Mouse (Mus musculus) yolk sac, embryonic 10.5 days (tissue): Measurements from ENCODE around the gene 4932438H23Rik.
"Not testable (repeated sequence)": the region's sequence is repeated elsewhere in the genome, so short reads cannot be mapped to it uniquely, and the experiment has no call there.

ENCODE experiments used
- DNase-seq: peaks from one replicate; pipeline ENCODE4 v3.0.0-alpha.2; 2017; ENCODE audit warnings: low spot score

The 4932438H23Rik gene

GRCm38 (mm10) chr16:91099444-91100065 is 4.6 kb upstream of the 4932438H23Rik start:
- DNase-seq = no peak

DNA sequence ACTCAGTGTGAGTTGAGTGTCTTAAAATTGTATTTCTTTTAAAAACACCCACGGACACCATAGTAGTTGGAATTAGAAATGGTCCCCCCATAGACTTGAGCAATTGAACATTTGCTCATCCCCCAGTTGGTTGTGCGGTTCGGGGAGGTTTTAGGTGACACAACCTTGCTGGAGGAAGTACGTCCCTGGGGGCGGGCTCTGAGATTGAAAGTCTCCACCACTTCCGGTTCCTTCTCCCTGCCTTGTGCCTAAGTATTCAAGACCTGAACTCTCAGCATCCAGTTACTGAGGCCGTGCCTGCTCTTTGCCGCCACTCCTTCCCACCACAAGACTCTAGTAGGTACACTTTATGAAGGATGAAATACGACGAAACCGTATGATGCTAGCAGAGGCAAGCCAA is 2.9 kb upstream of the 4932438H23Rik start:
- DNase-seq = no peak

DNA sequence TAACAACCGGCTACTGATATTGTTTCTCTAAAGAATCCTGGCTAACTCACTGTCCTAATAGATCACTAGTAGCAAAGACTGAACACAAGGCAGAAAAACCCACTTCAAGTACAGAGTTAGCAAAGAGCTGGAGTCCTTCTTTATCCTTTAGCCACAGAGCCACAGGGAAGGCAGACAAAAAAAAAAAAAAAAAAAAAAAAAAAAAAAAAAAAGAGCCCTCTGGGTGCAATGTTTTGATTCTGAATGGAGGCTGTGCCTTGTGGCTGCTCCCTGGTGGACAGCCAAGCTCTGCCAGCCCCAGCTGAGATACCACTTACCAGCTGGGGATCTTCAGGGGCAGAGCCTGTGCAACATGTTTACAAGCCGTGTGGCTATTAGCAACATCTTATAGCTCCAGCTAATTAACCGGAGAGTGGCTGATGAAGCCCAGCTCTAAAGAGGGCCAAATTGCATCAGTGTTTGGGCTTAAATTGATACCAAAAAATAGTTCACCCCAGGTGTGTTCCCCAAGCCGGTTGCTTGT is 2.1 kb upstream of the 4932438H23Rik start:
- DNase-seq = no peak

DNA sequence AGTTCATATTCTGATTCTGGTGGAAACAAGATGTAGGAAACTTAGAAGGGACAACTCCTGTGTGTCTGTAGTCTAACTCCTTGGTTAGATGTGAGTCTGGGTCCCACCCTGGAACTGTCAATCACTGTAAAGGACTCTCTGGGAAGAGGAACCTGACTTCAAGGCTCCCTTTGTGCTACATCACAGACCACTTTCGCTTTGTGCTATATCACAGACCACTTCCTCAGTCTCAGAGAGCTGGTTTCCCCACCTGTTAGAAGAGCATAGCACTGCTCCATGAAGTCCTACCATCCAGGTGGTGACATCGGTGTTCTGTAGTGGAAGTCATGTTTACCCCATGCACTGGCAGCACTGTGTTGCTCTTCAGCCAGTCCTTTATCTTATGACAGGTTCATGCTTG is 1.1 kb upstream of the 4932438H23Rik start:
- no peak for DNase-seq

- DNase-seq = peak; percentile 44
Measured at GRCm38 (mm10) chr16:91086642-91087306, 8.1 kb downstream of the 4932438H23Rik start.

DNA sequence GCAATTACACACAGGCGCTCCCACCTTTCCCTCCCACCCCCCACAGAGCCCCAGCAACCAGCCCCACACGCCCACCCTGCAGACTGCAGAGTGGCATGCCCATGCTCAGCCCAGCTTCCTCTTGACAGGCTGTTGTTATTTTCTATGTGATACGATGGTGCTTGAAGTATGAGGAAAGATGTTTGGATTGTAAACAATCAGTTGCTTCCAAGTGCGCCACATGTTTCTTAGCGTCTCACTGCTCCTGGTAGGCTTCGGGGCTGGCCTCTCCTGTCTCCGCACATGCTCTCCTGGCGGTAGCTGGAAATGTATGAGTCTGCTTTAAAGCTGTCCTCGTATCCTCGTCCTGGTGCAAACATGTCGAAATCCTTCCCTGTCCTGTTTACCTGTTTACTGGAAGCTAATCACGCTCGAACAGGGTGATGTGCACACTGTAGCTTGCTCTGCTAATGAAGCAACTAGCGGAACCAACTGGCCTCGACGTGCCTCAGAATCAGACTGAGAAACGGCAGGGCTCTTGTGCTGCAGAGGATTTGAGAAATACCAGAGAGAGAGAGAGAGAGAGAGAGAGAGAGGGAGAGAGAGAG is 9.6 kb downstream of the 4932438H23Rik start:
- no peak for DNase-seq

DNA sequence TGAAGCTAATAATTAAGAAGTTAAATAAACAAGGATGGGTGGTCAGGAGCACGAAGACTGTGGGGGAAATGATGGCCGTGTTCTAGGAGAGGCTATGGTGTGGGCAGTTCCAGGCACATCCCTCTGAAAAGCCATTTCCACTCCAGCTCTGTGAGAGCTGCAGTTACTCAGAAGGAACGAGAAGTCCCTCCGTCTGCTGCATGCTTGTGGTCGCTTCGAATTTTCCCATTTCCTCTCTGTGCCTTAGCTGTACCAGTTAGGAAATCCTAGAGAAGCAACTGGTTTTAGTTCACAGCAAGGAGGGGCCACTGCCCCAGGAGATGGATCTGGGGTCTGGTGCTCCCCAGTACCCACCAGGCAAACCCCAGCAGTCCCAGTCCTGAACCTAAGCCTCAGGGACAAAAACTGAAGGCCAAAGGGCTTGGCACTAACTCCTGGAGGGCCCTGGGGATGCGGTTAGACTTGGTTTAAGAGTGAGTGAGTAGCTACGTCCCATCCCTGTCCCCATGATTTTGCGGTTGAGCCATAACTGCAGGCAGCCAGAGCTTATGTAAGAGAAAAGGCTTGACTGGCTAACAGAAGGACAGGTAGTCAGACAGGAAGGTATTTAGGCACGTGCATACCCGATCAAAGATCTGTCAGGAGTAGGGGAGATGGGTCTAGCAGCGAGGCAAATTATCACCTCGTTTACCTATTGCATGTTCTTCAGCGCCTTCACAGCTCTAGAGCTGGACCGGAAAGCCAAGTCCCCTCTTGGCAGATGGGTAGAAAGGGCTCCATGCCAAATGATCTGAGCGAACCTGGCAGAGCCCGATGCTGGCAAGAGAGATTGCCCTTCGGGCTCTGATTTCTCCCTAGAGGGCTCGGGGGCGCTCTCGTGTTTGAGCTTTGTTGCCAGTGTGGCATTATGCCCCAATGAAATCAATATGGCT is 10.3 kb downstream of the 4932438H23Rik start:
- no peak for DNase-seq

- DNase-seq = no peak
Measured at GRCm38 (mm10) chr16:91083002-91083646, 11.8 kb downstream of the 4932438H23Rik start.

DNA sequence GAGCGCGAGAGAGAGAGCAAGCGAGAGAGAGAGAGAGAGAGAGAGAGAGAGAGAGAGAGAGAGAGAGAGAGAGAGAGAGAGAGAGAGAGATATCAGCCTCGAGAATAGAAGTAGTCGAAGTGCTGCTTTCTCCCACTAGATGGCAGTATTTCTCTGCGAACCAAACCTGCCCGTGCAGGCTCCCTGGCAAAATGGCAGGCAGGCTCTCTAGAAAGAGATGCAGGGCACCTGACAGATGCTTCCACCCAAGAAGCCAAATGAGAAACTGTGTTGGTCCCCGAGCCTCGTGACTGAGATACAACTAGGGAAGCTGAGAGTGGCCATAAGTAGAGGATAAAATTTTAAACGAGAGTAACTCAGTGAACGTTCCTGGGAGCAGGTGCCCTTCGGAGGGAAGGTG is 13.4 kb downstream of the 4932438H23Rik start:
- DNase-seq = peak; percentile 40

GRCm38 (mm10) chr16:91076180-91076579 is 18.7 kb downstream of the 4932438H23Rik start:
- no peak for DNase-seq

- not testable (repeated sequence) for DNase-seq
Measured at GRCm38 (mm10) chr16:91075423-91075822, 19.5 kb downstream of the 4932438H23Rik start.

- DNase-seq = peak; percentile 77
Measured at GRCm38 (mm10) chr16:91073163-91073892, 21.6 kb downstream of the 4932438H23Rik start.

- no peak for DNase-seq
Measured at GRCm38 (mm10) chr16:91072256-91072655, 22.7 kb downstream of the 4932438H23Rik start.

DNA sequence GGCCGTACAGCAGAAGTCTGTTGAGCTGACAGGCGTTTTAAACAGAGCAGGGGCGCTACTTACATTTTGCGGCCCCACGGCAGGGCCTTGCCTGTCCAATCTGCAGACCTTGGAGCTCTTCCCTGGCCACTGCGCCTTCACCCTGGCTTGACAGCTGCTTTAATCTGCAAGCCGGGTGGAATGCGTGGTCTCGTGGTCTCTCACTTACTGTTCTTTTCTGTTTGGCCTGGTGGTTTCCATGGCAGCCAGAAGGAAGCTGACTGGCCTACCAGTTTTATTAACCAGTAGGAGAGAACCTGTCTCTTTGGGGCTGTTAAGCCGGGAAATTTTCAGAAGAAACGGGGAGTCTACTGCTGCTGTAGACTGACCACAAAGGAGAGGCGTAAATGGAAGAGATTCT is 26.0 kb downstream of the 4932438H23Rik start:
- DNase-seq = no peak

DNA sequence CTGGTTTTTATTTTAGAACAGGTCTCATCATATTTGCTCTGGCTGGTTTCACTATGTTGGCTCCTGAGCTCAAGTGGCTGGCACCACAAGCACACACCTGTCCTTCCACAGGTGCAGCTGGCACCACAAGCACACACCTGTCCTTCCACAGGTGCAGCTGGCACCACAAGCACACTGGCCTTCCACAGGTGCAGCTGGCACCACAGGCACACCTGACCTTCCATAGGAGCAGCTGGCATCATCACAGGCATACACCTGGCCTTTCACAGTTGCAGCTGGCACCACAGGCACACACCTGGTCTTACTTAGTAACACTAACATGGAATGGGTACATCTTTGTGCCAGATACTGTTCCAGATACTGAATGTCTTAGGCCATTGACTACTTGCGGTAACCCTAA is 27.8 kb downstream of the 4932438H23Rik start:
- no peak for DNase-seq

GRCm38 (mm10) chr16:91064583-91065365 is 30.1 kb downstream of the 4932438H23Rik start:
- no peak for DNase-seq

DNA sequence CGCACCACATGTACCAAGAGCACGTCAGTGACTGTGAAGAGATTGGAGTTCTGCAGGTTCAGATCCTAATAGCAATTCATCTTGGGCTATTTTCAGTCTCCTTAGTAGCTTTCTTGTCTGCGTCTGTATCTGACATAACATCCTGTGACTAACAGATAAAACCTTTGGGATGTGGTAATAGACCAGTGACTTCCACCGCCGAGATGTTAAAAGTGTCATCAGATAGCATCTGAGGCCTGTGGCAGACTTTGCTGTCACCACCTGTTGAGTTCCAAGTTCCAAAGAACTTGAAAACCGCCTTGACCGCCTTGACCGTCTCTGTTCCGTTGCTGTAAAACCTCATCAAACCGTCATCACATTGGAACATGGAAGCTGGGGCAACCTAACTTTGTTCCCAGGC is 31.1 kb downstream of the 4932438H23Rik start:
- no peak for DNase-seq

DNA sequence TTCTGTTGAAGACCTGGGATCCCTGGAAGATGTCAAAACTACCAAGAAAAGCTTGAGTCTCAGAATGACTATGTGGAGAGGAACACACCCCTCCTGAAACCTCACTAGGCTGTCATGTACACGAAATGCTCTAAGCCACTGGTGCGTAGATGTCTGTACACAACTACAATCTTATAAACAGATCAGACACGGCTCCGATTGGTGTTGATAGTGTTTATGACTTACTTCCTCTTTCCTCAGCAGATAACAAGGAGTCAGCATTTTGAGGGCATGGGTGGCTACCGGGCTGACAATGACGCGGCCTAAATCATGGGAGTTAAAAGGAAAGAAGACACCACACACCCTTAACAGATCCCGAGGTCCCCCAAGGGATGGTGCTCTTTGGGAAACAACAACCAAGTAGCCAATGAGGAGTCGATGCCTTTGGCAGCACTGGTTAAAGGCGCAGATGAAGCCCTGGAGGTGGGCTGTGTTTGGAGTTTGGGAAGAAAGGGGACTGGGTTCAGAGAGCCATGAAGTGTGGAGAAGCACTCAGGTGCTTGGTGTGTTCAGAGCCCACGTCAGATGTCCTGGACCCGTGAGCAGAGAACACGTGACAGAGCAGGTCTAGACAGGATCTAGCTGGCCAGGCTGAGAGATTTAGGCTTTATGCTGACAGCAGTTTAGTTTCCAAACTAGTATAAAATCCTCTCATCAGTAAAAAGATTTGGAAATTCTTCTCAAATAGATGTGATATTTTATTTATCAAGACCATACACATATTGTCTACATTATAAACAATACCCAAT is 33.2 kb downstream of the 4932438H23Rik start:
- no peak for DNase-seq

- DNase-seq = no peak
Measured at GRCm38 (mm10) chr16:91057741-91058140, 37.2 kb downstream of the 4932438H23Rik start.
